Mouse (Mus musculus): ENCODE data around the gene Cmklr1.
"Not testable (repeated sequence)": the region's sequence is repeated elsewhere in the genome, so short reads cannot be mapped to it uniquely, and the experiment has no call there.

Cmklr1 gene

DNA sequence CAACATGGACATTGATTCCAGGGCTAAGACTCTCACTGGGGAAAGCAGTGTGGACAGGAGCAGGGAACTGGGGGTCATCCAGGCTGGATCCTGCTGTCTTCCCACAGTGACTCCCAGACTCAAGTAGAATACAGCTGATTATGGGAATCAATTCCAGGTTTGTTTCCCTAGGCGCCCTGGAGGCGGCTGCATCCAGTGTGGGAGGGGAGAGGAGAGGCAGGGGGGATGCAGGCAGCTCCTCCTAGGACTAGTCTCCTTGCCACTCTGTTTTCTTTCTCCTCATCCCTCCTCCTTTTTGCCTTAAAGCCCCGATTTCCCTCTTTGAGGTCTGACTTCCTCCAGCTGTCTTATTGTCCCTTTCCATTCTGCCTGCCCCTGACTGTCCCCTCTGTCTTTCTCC, 59.1 kb downstream of the Cmklr1 start:
- Histone ChIP-seq H3K4me3 (replicated peaks; ENCODE audit: low read length) (no peak overlapping the region), H3K36me3 (ENCODE audit: insufficient read depth, low read length) (peaks cover 17% of the 10 kb centered on the region), H3K27me3 (ENCODE audit: insufficient read depth, low read length) (no peaks in the 10 kb centered on the region), H3K4me1 (replicated peaks; ENCODE audit: low read depth, low read length) (peaks cover 97% of the 10 kb centered on the region), H3K9me3 (ENCODE audit: low read length) (no peaks in the 10 kb centered on the region)
- no peak for TF ChIP-seq CTCF (conservative IDR thresholded peaks at IDR 0.05; ENCODE audit: low read length)
- no peak for TF ChIP-seq NANOG (IDR thresholded peaks at IDR 0.05; ENCODE audit: borderline replicate concordance, low read length)
- no peak for TF ChIP-seq POU5F1 (IDR thresholded peaks at IDR 0.05; ENCODE audit: borderline replicate concordance, low read length)

GRCm38 (mm10) chr5:113590010-113590640, 60.1 kb downstream of the Cmklr1 start:
- 0 out of 2 replicates have a peak overlapping the region, but pooled peaks have one; percentile 39 for H3K4me3 ChIP-seq (replicated peaks; ENCODE audit: low read length)
- TF ChIP-seq POU5F1 (IDR thresholded peaks at IDR 0.05; ENCODE audit: borderline replicate concordance, low read length): no peak
- TF ChIP-seq NANOG (IDR thresholded peaks at IDR 0.05; ENCODE audit: borderline replicate concordance, low read length): no peak
- TF ChIP-seq CTCF (conservative IDR thresholded peaks at IDR 0.05; ENCODE audit: low read length): no peak
- peaks cover 93% of the 10 kb centered on the region for H3K4me1 ChIP-seq (replicated peaks; ENCODE audit: low read depth, low read length)
- H3K36me3 ChIP-seq (ENCODE audit: insufficient read depth, low read length): peaks cover 13% of the 10 kb centered on the region
- H3K9me3 ChIP-seq (ENCODE audit: low read length): no peaks in the 10 kb centered on the region
- no peaks in the 10 kb centered on the region for H3K27me3 ChIP-seq (ENCODE audit: insufficient read depth, low read length)

- peaks cover 78% of the 10 kb centered on the region for H3K4me1 ChIP-seq (replicated peaks; ENCODE audit: low read depth, low read length)
- H3K9me3 ChIP-seq (ENCODE audit: low read length); H3K4me3 ChIP-seq (replicated peaks; ENCODE audit: low read length); H3K27me3 ChIP-seq (ENCODE audit: insufficient read depth, low read length); H3K36me3 ChIP-seq (ENCODE audit: insufficient read depth, low read length): not testable (repeated sequence)
- TF ChIP-seq CTCF (conservative IDR thresholded peaks at IDR 0.05; ENCODE audit: low read length): peak; percentile 20; the same call in 1 of the 2 replicates
Observed at GRCm38 (mm10) chr5:113586458-113586849, 63.8 kb downstream of the Cmklr1 start.

DNA sequence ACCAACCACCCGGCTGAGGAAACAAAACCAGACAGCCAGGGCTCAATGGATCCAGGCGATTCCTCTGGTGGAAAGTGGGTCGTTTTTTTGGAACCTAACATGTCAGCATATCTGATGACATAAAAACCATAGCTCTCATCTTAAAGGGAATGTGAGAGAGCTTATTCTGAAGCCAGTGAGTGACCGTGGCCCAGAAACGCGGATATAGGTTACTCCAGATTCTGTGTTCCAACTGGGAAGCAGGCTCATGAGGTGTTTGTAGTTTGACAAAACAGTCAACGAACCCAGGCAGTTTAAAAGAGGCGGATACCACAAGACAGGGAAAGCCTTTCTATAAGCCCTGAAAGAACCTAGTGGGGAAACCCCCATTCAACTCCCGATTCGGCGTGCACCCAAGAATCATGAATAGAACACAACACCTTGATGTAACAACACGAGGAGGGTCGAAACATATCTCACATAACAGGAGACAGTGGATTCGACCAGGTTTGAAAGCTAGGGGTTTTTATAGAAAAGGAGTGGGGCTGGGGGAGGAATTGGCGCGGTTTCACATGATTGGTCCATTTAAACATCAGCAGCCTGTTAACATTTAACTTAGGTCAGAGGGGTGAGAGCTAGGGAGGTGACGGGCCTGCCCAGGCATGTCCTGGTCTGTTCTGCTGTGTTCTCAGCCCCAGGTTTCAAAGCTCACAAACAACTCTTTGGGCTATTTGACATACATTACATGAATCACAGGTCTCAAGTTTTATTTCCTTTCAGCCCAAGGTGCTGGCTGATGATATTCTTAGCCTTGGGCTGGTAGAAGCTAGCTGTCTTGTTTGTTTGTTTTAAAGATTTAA, 64.4 kb downstream of the Cmklr1 start:
- H3K36me3 ChIP-seq (ENCODE audit: insufficient read depth, low read length); H3K9me3 ChIP-seq (ENCODE audit: low read length); H3K27me3 ChIP-seq (ENCODE audit: insufficient read depth, low read length): not testable (repeated sequence)
- Histone ChIP-seq H3K4me3 (replicated peaks; ENCODE audit: low read length) (peak overlapping the region; percentile 72), H3K4me1 (replicated peaks; ENCODE audit: low read depth, low read length) (peaks cover 77% of the 10 kb centered on the region)

GRCm38 (mm10) chr5:113584439-113584838, 65.8 kb downstream of the Cmklr1 start:
- H3K9me3 ChIP-seq (ENCODE audit: low read length): no peaks in the 10 kb centered on the region
- peaks cover 77% of the 10 kb centered on the region for H3K4me1 ChIP-seq (replicated peaks; ENCODE audit: low read depth, low read length)
- TF ChIP-seq NANOG (IDR thresholded peaks at IDR 0.05; ENCODE audit: borderline replicate concordance, low read length): no peak
- no peak for TF ChIP-seq POU5F1 (IDR thresholded peaks at IDR 0.05; ENCODE audit: borderline replicate concordance, low read length)
- no peak for TF ChIP-seq CTCF (conservative IDR thresholded peaks at IDR 0.05; ENCODE audit: low read length)
- no peaks in the 10 kb centered on the region for H3K27me3 ChIP-seq (ENCODE audit: insufficient read depth, low read length)
- H3K36me3 ChIP-seq (ENCODE audit: insufficient read depth, low read length): peaks cover 11% of the 10 kb centered on the region
- H3K4me3 ChIP-seq (replicated peaks; ENCODE audit: low read length): peak overlapping the region; percentile 72

DNA sequence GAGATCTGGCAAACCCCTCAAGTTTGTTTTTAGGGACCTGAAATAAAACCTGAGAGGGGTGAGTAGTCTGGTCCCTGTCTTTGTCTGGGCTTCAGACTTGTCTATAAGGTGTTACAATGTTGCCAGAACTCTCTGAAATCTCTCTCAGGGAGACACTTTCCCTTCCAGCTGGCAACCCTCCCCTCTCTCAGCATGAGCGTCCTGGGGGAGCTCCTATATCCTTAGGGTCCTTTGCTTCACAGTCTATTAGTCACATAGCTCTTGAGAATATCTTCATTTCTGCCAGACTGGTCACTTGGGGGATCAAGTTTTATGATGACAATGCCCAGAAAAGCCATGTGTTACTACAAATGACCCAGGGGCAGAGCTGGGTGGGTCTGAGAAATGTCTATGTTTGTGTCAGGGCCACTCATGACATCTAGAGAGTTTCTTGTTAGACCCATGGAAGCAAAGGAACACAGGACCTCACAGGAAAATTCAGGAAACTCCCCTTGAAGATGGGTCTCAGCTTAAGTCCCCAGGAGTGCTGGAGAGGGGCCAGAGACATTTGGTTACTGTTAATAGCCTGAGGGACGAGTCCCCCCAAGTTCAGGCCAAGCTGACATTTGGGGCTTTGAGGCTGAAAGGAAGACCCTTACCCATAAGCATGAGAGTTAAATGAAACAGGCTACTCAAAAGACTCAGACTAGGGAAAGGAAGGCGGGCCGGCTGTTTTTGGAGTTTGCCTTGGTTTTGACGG, 66.6 kb downstream of the Cmklr1 start:
- Histone ChIP-seq H3K9me3 (ENCODE audit: low read length) (no peaks in the 10 kb centered on the region), H3K27me3 (ENCODE audit: insufficient read depth, low read length) (no peaks in the 10 kb centered on the region), H3K4me1 (replicated peaks; ENCODE audit: low read depth, low read length) (peaks cover 77% of the 10 kb centered on the region), H3K4me3 (replicated peaks; ENCODE audit: low read length) (peak overlapping the region; percentile 53), H3K36me3 (ENCODE audit: insufficient read depth, low read length) (peaks cover 19% of the 10 kb centered on the region)
- TF ChIP-seq CTCF (conservative IDR thresholded peaks at IDR 0.05; ENCODE audit: low read length) (no peak), POU5F1 (IDR thresholded peaks at IDR 0.05; ENCODE audit: borderline replicate concordance, low read length) (no peak), NANOG (IDR thresholded peaks at IDR 0.05; ENCODE audit: borderline replicate concordance, low read length) (no peak)

- H3K9me3 ChIP-seq (ENCODE audit: low read length): no peaks in the 10 kb centered on the region
- peaks cover 20% of the 10 kb centered on the region for H3K36me3 ChIP-seq (ENCODE audit: insufficient read depth, low read length)
- H3K4me1 ChIP-seq (replicated peaks; ENCODE audit: low read depth, low read length): peaks cover 82% of the 10 kb centered on the region
- peak overlapping the region; percentile 66 for H3K4me3 ChIP-seq (replicated peaks; ENCODE audit: low read length)
- TF ChIP-seq CTCF (conservative IDR thresholded peaks at IDR 0.05; ENCODE audit: low read length) (no peak), POU5F1 (IDR thresholded peaks at IDR 0.05; ENCODE audit: borderline replicate concordance, low read length) (no peak), NANOG (IDR thresholded peaks at IDR 0.05; ENCODE audit: borderline replicate concordance, low read length) (no peak)
- H3K27me3 ChIP-seq (ENCODE audit: insufficient read depth, low read length): no peaks in the 10 kb centered on the region
Observed at GRCm38 (mm10) chr5:113580801-113581200, 69.4 kb downstream of the Cmklr1 start.

DNA sequence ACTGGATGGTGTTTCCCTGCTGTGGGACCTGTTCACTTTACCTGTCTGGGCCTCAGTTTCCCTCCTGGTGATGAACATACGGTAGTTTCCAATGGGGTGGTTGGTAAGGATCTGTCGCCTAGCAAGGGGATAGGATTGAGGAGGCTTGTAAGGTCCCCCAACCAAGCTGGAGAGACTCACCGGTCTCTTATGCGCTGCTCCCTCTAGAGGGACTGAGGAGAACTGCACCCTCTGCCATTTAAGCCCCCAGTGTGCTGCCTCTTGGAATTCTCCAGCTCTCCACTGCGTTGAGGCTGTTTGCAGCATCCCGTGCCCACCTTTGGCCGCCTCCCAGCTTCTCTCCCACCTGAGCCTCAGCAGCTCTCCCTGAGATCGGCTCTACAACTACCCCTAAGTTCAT, 70.0 kb downstream of the Cmklr1 start:
- peaks cover 22% of the 10 kb centered on the region for H3K36me3 ChIP-seq (ENCODE audit: insufficient read depth, low read length)
- no peaks in the 10 kb centered on the region for H3K27me3 ChIP-seq (ENCODE audit: insufficient read depth, low read length)
- peak overlapping the region; percentile 66 for H3K4me3 ChIP-seq (replicated peaks; ENCODE audit: low read length)
- H3K4me1 ChIP-seq (replicated peaks; ENCODE audit: low read depth, low read length): peaks cover 82% of the 10 kb centered on the region
- no peaks in the 10 kb centered on the region for H3K9me3 ChIP-seq (ENCODE audit: low read length)
- TF ChIP-seq NANOG (IDR thresholded peaks at IDR 0.05; ENCODE audit: borderline replicate concordance, low read length): no peak
- peak; percentile 100 for TF ChIP-seq CTCF (conservative IDR thresholded peaks at IDR 0.05; ENCODE audit: low read length)
- no peak for TF ChIP-seq POU5F1 (IDR thresholded peaks at IDR 0.05; ENCODE audit: borderline replicate concordance, low read length)

All from E14TG2a.4 (cell line).